Mouse (Mus musculus) kidney, postnatal 0 days (tissue): Measurements from ENCODE around the gene Ifit3b. TPM values are rescaled to one million over a fixed set of nuclear protein-coding genes. Genes with fewer than 3 reads are reported as not detected.
"Not testable (repeated sequence)": the region's sequence is repeated elsewhere in the genome, so short reads cannot be mapped to it uniquely, and the experiment has no call there.

Source experiments
- ATAC-seq: fragments of 200-750 bp; cut with Nextera tagmentation; replicated peaks from 2 replicates; pipeline ENCODE4 v1.8.0; 2017; ENCODE audit warnings: low read depth, moderate number of reproducible peaks, moderate TSS enrichment, moderate library complexity; ENCODE audit not compliant: low FRiP score
- DNase-seq: peaks from one replicate; pipeline ENCODE4 v3.0.0-alpha.2; 2016; ENCODE audit warnings: low spot score
- H3K27ac ChIP-seq: fragments of 300-500 bp; sonication (generic); 2 replicates; pipeline ENCODE4 v1.5.1; 2014; ENCODE audit warnings: mild to moderate bottlenecking
- H3K27me3 ChIP-seq: fragments of 300-500 bp; sonication (generic); 2 replicates; pipeline ENCODE4 v1.6.1; 2014; ENCODE audit warnings: low read length, mixed read lengths; ENCODE audit not compliant: insufficient read depth
- H3K36me3 ChIP-seq: fragments of 300-500 bp; sonication (generic); 2 replicates; pipeline ENCODE4 v1.6.1; 2014; ENCODE audit warnings: low read length, mixed read lengths; ENCODE audit not compliant: insufficient read depth
- H3K4me1 ChIP-seq: fragments of 300-500 bp; sonication (generic); replicated peaks from 2 replicates; pipeline ENCODE4 v1.6.1; 2014; ENCODE audit warnings: antibody characterized with exemption, low read length, mixed read lengths; ENCODE audit not compliant: insufficient read depth
- H3K4me2 ChIP-seq: fragments of 300-500 bp; sonication (generic); 2 replicates; pipeline ENCODE4 v1.6.1; 2014; ENCODE audit warnings: mild to moderate bottlenecking, low read length, moderate library complexity, mixed read lengths
- H3K4me3 ChIP-seq: fragments of 300-500 bp; sonication (generic); replicated peaks from 2 replicates; pipeline ENCODE4 v1.5.1; 2014; ENCODE audit warnings: low read depth, low read length
- H3K9ac ChIP-seq: fragments of 300-500 bp; sonication (generic); 2 replicates; pipeline ENCODE4 v1.6.1; 2014; ENCODE audit warnings: low read depth, low read length
- H3K9me3 ChIP-seq: fragments of 300-500 bp; sonication (generic); replicated peaks from 2 replicates; pipeline ENCODE4 v1.6.1; 2016; ENCODE audit warnings: low read length, inconsistent platforms, mixed read lengths
- CTCF ChIP-seq: IDR thresholded peaks from 2 replicates; pipeline ENCODE4 v1.5.1; 2016; ENCODE audit warnings: antibody characterized with exemption, low read depth, mild to moderate bottlenecking, moderate library complexity
- WGBS: fragments of 180-500 bp; shearing (Covaris S2); extraction: QIAGEN DNeasy Blood & Tissue Kit; methylation state at CpG from one replicate; pipeline ENCODE4 v1.1.7; 2014; 5-methylcytosine and 5-hydroxymethylcytosine counted together
- polyA plus RNA-seq: library from polyadenylated mRNA; unstranded; fragments of >200 nt; fragmentation: Nextera tagmentation; extraction: Ambion mirVana; gene quantifications from 2 replicates; pipeline ENCODE4 v1.2.1, GENCODE M21; 2015

Ifit3b gene
- polyA plus RNA-seq, 1 experiment from 2014 or later = 5.1 TPM

DNA sequence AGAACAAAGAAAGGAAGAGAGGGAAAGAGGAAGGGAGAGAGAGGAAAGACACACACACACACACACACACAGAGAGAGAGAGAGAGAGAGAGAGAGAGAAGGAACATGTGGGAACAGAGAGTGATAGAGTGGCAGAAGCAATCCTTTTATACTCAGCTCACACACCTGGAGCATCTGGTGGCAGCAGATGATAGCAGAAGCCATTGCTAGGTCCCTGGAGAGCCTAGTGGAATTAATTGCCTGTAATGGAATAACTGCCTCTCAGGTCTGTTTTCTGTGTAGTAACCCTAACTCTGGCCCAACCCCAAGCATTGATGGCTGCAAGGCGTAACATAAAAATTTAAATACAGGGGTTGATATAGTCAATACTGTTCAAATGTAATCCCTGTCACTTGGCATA, 36.7 kb upstream of the Ifit3b start:
- no peak for TF ChIP-seq CTCF
- no peak overlapping the region for H3K4me3 ChIP-seq
- no peak overlapping the region for H3K4me2 ChIP-seq
- no peaks in the 10 kb centered on the region for H3K36me3 ChIP-seq
- no peak overlapping the region for H3K27ac ChIP-seq
- H3K4me1 ChIP-seq = no peaks in the 10 kb centered on the region
- WGBS = 91% methylated on average over 1 of the region's 1 CpGs
- no peaks in the 10 kb centered on the region for H3K9me3 ChIP-seq
- no peaks in the 10 kb centered on the region for H3K27me3 ChIP-seq
- no peak for DNase-seq
- no peak overlapping the region for H3K9ac ChIP-seq
- ATAC-seq = no peak

DNA sequence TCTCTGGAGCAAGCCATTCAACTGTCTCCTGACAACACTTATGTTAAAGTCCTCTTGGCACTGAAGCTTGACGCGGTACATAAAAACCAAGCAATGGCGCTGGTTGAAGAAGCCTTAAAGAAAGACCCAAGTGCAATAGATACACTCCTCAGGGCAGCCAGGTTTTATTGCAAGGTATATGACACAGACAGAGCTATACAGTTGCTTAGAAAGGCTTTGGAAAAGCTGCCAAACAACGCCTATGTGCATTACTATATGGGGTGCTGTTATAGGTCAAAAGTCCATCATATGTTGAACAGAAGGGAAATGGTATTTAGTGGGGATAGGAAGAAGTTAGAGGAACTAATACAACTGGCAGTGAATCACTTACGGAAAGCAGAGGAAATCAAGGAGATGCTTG, 34.1 kb upstream of the Ifit3b start:
- Histone ChIP-seq H3K36me3 (no peaks in the 10 kb centered on the region), H3K9ac (no peak overlapping the region), H3K27ac (no peak overlapping the region), H3K27me3 (no peaks in the 10 kb centered on the region), H3K4me1 (no peaks in the 10 kb centered on the region), H3K4me2 (no peak overlapping the region), H3K9me3 (no peaks in the 10 kb centered on the region), H3K4me3 (no peak overlapping the region)
- no peak for TF ChIP-seq CTCF
- DNase-seq (no peak), ATAC-seq (no peak)
- WGBS = 93% methylated on average over 5 of the region's 5 CpGs

DNA sequence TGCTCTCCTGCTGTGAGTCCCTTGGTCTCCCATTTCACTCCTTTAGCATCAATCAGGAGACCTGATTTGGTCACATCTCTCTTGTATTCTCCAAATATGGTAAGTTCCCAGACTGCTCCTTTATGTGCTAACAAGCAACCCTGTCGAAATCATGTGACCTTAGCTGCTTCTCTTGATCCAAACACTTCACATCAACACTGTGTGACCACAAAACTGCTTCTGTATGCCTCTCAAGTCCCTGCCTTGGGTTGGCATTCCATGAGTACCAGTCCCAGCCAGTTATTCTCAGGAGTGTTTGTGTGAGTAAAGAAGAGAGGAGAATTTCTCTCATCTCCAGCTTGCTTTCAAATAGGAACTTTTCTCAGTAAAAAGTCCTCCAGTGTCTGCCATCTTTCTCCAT, 30.6 kb upstream of the Ifit3b start:
- H3K27ac ChIP-seq = no peak overlapping the region
- WGBS = 68% methylated on average over 1 of the region's 1 CpGs
- no peaks in the 10 kb centered on the region for H3K4me1 ChIP-seq
- H3K9me3 ChIP-seq = no peaks in the 10 kb centered on the region
- DNase-seq = no peak
- no peaks in the 10 kb centered on the region for H3K27me3 ChIP-seq
- H3K4me3 ChIP-seq = no peak overlapping the region
- H3K36me3 ChIP-seq = no peaks in the 10 kb centered on the region
- no peak for ATAC-seq
- no peak overlapping the region for H3K4me2 ChIP-seq
- no peak for TF ChIP-seq CTCF
- no peak overlapping the region for H3K9ac ChIP-seq

DNA sequence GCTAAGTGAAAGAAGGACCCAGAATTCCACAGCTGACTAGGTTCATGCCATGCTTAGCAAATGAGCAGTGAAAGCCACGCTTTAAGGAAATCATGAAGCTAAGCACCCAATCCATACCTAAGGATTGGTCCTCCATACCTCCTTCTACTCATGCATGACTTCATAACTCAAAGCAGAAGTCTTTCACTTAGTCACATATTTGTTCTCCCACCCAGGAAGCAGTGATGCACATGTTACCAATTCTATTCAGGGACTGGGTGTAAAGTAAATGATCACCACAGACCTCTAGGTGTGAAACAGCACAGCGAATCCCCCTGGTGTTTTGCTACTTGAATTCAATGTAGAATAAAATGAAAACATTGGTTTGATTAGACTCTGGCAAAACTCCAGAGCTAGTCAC, 25.1 kb upstream of the Ifit3b start:
- H3K27me3 ChIP-seq, H3K4me3 ChIP-seq, H3K9me3 ChIP-seq, H3K4me2 ChIP-seq, H3K4me1 ChIP-seq, H3K9ac ChIP-seq, DNase-seq, H3K36me3 ChIP-seq: not testable (repeated sequence)
- peak; percentile 80 for ATAC-seq
- H3K27ac ChIP-seq = peak overlapping the region; percentile 68; the same call in 1 of the 2 replicates
- 61% methylated on average over 2 of the region's 2 CpGs for WGBS

DNA sequence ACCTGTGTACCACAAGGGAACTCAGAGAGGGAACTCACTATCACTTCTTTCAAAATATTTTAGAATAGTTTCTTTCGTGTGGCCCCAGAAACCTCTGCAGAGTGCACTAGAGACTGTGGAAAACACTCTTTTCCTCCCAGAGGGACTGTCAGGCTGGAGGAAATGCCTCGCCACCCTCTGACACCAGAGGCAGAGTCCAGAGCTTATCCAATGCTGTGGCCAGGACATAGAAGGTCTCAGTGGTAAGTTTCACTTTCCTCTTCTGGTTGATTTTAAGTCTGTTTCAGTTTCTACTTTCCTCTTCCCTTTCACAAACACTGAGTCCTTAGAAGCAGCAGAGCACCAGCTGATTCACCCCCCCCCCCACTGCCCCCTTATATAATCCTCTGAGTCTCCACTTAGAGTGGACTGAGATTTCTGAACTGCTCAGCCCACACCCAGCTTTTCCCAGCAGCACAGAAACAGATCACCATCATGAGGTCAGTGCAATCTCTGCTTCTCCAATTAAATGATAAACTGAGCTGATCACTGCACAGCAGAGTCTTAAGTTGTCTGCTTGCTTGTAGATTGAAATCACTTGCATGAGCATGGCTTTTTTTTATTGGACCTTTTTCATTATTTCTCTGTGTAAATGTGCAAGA, 24.5 kb upstream of the Ifit3b start, which contains the start of gene Ifit3:
Ifit3 (plus strand) TSS at position 406 of the 641 bp plus-strand sequence.
- DNase-seq = not testable (repeated sequence)

DNA sequence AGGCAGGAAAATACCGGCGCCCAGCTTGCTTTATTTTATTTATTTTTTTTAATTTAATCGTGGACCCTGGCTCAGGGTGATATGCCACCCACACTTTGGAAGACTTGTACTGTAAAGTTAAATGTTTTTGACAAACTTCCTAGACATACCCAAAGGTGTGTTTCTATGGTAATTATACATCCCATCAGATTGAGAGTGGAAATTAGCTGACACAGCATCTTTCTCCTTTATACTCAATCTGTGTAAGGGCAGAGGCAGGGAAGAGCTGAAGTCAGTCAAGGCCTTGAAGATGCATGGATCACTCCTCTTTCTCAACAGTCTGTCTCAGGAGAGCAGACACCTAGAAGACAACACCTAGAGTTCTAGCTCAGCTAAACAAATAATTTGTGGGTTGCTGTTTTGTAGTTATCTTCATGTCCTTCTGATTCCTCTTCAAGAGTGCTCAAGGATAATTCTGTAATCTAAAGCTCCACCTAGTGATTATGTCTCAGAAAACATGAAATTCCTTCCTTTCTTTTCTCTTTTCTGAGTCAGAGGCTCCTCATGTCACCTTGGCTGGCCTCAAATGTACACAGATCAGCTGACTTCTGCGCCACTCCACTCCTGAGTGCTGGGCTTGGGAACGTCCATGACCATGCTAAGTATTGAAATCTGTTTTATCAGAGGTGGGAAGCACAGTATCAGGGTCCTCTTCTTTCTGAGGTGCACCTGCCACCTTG, 21.9 kb upstream of the Ifit3b start:
- ATAC-seq, DNase-seq: not testable (repeated sequence)

More for the DNA sequence above, 24.5 kb upstream of the Ifit3b start, which contains the start of gene Ifit3:
- H3K27ac ChIP-seq = peak within 1 kb of the TSS; percentile 68; the same call in 1 of the 2 replicates
- not testable (repeated sequence) for H3K4me3 ChIP-seq, H3K4me1 ChIP-seq, H3K9ac ChIP-seq, H3K9me3 ChIP-seq, H3K36me3 ChIP-seq, H3K27me3 ChIP-seq, H3K4me2 ChIP-seq
- 22% methylated on average over 2 of the region's 2 CpGs for whole genome bisulfite sequencing
- peak; percentile 76 for ATAC-seq

DNA sequence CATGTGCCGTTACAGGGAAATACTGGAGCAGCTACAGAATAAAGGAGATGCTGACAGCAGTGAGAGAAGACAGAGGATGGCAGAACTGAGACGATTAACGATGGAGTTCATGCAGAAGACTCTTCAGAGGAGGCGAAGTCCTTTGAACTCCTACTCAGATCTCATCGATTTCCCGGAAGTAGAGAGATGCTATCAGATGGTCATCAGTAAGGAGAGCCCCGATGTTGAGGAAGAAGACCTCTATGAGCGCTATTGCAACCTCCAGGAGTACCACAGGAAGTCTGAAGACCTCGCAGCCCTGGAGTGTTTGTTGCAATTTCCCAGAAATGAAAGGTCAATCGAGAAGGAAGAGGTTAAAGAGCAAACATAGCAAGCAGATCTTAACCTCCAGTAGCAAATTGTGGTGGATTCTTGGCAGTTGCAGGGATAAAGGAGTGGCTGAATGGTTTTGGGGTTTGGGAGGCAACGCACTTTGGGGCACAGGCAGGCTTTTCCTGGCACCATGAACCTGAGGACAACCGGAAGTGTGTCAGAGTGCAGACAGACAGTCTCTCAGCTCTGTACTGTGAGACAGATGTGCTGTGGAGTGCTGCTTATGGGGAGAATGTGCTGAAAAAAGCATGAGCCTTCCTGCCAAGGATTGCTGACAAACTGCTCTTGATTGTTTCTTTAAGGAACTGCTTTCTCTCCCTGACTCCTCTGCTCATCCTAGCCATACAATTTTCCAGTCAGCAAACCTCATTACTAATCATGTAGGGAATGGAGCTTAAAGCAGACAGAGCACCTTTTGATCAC, 19.7 kb upstream of the Ifit3b start:
- not testable (repeated sequence) for H3K4me1 ChIP-seq, H3K27me3 ChIP-seq, H3K4me2 ChIP-seq, H3K27ac ChIP-seq, H3K36me3 ChIP-seq, H3K9ac ChIP-seq, ATAC-seq, DNase-seq, H3K9me3 ChIP-seq, H3K4me3 ChIP-seq
- WGBS = 69% methylated on average over 6 of the region's 12 CpGs

More for the DNA sequence above, 21.9 kb upstream of the Ifit3b start:
- H3K4me2 ChIP-seq, H3K4me1 ChIP-seq, H3K27ac ChIP-seq, H3K4me3 ChIP-seq, H3K36me3 ChIP-seq, H3K9me3 ChIP-seq, H3K9ac ChIP-seq, H3K27me3 ChIP-seq: not testable (repeated sequence)
- WGBS = 77% methylated on average over 5 of the region's 5 CpGs
- TF ChIP-seq CTCF = peak; percentile 47
